Mouse (Mus musculus) testis, postnatal 14 days (tissue): ENCODE data around the gene Dtx2.
A peak's percentile ranks its signal among the peaks of the same experiment; 100 is the strongest.

Source experiments
- DNase-seq: peaks from one replicate; pipeline ENCODE4 v3.0.0; 2021; ENCODE audit warnings: low spot score

The Dtx2 gene

GRCm38 (mm10) chr5:135994725-135995687 lies at the start of gene Dtx2:
TSS of gene Dtx2 (plus strand) at chr5:135994800.
- DNase-seq: peak; percentile 91

GRCm38 (mm10) chr5:135945916-135946408 lies 48.6 kb upstream of the Dtx2 start:
- DNase-seq: no peak

GRCm38 (mm10) chr5:135946621-135947020 lies 48.0 kb upstream of the Dtx2 start:
- DNase-seq: no peak

- DNase-seq: no peak
Measured at GRCm38 (mm10) chr5:135950710-135951412, 43.7 kb upstream of the Dtx2 start.

GRCm38 (mm10) chr5:135951660-135952059 lies 42.9 kb upstream of the Dtx2 start:
- DNase-seq: no peak

- DNase-seq: no peak
Measured at GRCm38 (mm10) chr5:135952830-135953229, 41.8 kb upstream of the Dtx2 start.

- no peak for DNase-seq
Measured at GRCm38 (mm10) chr5:135956300-135957206, 38.0 kb upstream of the Dtx2 start.

GRCm38 (mm10) chr5:135957207-135957974 lies 37.2 kb upstream of the Dtx2 start:
- DNase-seq: peak; percentile 97

GRCm38 (mm10) chr5:135958367-135958766 lies 36.2 kb upstream of the Dtx2 start:
- no peak for DNase-seq

GRCm38 (mm10) chr5:135959911-135960310 lies 34.7 kb upstream of the Dtx2 start:
- no peak for DNase-seq

GRCm38 (mm10) chr5:135960909-135961635 lies 33.5 kb upstream of the Dtx2 start:
- peak; percentile 21 for DNase-seq

- no peak for DNase-seq
Measured at GRCm38 (mm10) chr5:135962125-135962491, 32.5 kb upstream of the Dtx2 start.

GRCm38 (mm10) chr5:135962492-135963279 lies 31.9 kb upstream of the Dtx2 start:
- DNase-seq: peak; percentile 98

- DNase-seq: no peak
Measured at GRCm38 (mm10) chr5:135963280-135963627, 31.3 kb upstream of the Dtx2 start.

- DNase-seq: peak; percentile 55
Measured at GRCm38 (mm10) chr5:135965501-135965930, 29.1 kb upstream of the Dtx2 start.

- DNase-seq: no peak
Measured at GRCm38 (mm10) chr5:135966866-135967265, 27.7 kb upstream of the Dtx2 start.

GRCm38 (mm10) chr5:135968781-135969180 lies 25.8 kb upstream of the Dtx2 start:
- DNase-seq: no peak

GRCm38 (mm10) chr5:135970247-135970646 lies 24.4 kb upstream of the Dtx2 start:
- no peak for DNase-seq

GRCm38 (mm10) chr5:135971876-135972275 lies 22.7 kb upstream of the Dtx2 start:
- no peak for DNase-seq

- no peak for DNase-seq
Measured at GRCm38 (mm10) chr5:135974365-135974764, 20.2 kb upstream of the Dtx2 start, which contains the start of gene Ssc4d. TSS of gene Ssc4d (minus strand) at chr5:135974531.
